Mouse (Mus musculus): Measurements from ENCODE around the gene Slc22a14.

DNA sequence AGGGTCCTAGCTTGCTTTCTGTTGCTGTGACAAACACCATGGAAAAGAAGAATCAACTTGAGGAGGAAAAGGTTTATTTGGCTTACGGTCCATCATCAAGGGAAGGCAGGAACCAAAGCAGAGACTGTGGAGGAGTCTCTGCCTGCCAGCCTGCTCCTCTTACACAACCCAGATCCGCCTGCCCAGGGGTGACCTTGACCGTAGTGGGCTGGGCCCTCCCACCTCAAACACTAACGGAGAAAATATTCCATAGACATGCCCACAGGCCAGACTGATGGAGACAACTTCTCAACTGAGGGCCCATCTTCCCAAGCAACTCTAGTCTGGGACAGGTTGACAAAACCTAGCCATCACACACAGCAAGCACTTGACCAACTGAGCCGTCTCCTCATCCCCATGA is 223.3 kb downstream of the Slc22a14 start:
- TF ChIP-seq CTCF (IDR thresholded peaks at IDR 0.05; ENCODE audit: low read depth, low read length) (no peak), POLR2A (IDR thresholded peaks at IDR 0.05; ENCODE audit: insufficient read depth, low read length) (no peak)
